Mouse (Mus musculus) layer of hippocampus, adult 11-12 months (tissue): ENCODE results near the gene Havcr1.
"Not testable (repeated sequence)": the region's sequence is repeated elsewhere in the genome, so short reads cannot be mapped to it uniquely, and the experiment has no call there.

Experiments
- DNase-seq: peaks from one replicate; pipeline ENCODE4 v3.0.0; 2022; ENCODE audit warnings: low spot score

Havcr1 gene

GRCm38 (mm10) chr11:46735076-46735475 is at the start of gene Havcr1:
Gene Havcr1 (plus strand): TSS chr11:46735080.
- not testable (repeated sequence) for DNase-seq

GRCm38 (mm10) chr11:46690136-46690535 is 44.7 kb upstream of the Havcr1 start:
- no peak for DNase-seq

GRCm38 (mm10) chr11:46695849-46696248 is 39.0 kb upstream of the Havcr1 start:
- DNase-seq, result not testable (repeated sequence)

GRCm38 (mm10) chr11:46697433-46698277 is 37.2 kb upstream of the Havcr1 start:
- no peak for DNase-seq

- DNase-seq, result no peak
Measured at GRCm38 (mm10) chr11:46698278-46698655, 36.6 kb upstream of the Havcr1 start.

GRCm38 (mm10) chr11:46698830-46699229 is 36.0 kb upstream of the Havcr1 start:
- DNase-seq, result no peak

GRCm38 (mm10) chr11:46706664-46707356 is 28.1 kb upstream of the Havcr1 start, which contains the start of gene Timd2:
Gene Timd2 (minus strand): TSS chr11:46707061.
- no peak for DNase-seq

- no peak for DNase-seq
Measured at GRCm38 (mm10) chr11:46731541-46732070, 3.3 kb upstream of the Havcr1 start.

GRCm38 (mm10) chr11:46733242-46733789 is 1.6 kb upstream of the Havcr1 start:
- peak; percentile 14 for DNase-seq

GRCm38 (mm10) chr11:46734617-46735016 is 263 bp upstream of the Havcr1 start:
- no peak for DNase-seq

- no peak for DNase-seq
Measured at GRCm38 (mm10) chr11:46739501-46739900, 4.6 kb downstream of the Havcr1 start.

- DNase-seq, result no peak
Measured at GRCm38 (mm10) chr11:46740886-46741285, 6.0 kb downstream of the Havcr1 start.

GRCm38 (mm10) chr11:46741716-46742115 is 6.8 kb downstream of the Havcr1 start:
- no peak for DNase-seq

- no peak for DNase-seq
Measured at GRCm38 (mm10) chr11:46747996-46748395, 13.1 kb downstream of the Havcr1 start.

GRCm38 (mm10) chr11:46753662-46754061 is 18.8 kb downstream of the Havcr1 start:
- DNase-seq, result no peak

GRCm38 (mm10) chr11:46754669-46755068 is 19.8 kb downstream of the Havcr1 start:
- no peak for DNase-seq

- DNase-seq, result not testable (repeated sequence)
Measured at GRCm38 (mm10) chr11:46755714-46756113, 20.8 kb downstream of the Havcr1 start.

GRCm38 (mm10) chr11:46776879-46777278 is 42.0 kb downstream of the Havcr1 start:
- DNase-seq, result no peak

- no peak for DNase-seq
Measured at GRCm38 (mm10) chr11:46779811-46780210, 44.9 kb downstream of the Havcr1 start.

GRCm38 (mm10) chr11:46804440-46804839 is 69.6 kb downstream of the Havcr1 start:
- DNase-seq, result no peak

GRCm38 (mm10) chr11:46810511-46810910 is 75.6 kb downstream of the Havcr1 start, which contains the start of gene Timd4:
Gene Timd4 (plus strand): TSS chr11:46810800.
- no peak for DNase-seq

- no peak for DNase-seq
Measured at GRCm38 (mm10) chr11:46817692-46818091, 82.8 kb downstream of the Havcr1 start.
